Mouse (Mus musculus) spleen, postnatal 36 days (tissue): Measurements from ENCODE around the gene Hip1r.

Experiments
- DNase-seq, 2 experiments: peaks; one replicate each; pipeline ENCODE4 v3.0.0; 2022; ENCODE audit warnings: low spot score in 2 of 2, mixed read lengths in 1 of 2

The Hip1r gene

GRCm38 (mm10) chr5:124016291-124016821, 42.9 kb downstream of the Hip1r start:
- no peak for DNase-seq

- DNase-seq, result no peak
Measured at GRCm38 (mm10) chr5:124017941-124018340, 44.5 kb downstream of the Hip1r start.

GRCm38 (mm10) chr5:124018651-124019050, 45.2 kb downstream of the Hip1r start:
- DNase-seq, result no peak

- peak; percentile 67 to 76 for DNase-seq
Measured at GRCm38 (mm10) chr5:124019348-124020216, 46.2 kb downstream of the Hip1r start.

- DNase-seq, result no peak
Measured at GRCm38 (mm10) chr5:124021148-124021547, 47.7 kb downstream of the Hip1r start.

GRCm38 (mm10) chr5:124021701-124022100, 48.3 kb downstream of the Hip1r start:
- DNase-seq, result no peak

- DNase-seq, result peak in 1 of 2 experiments; percentile 52
Measured at GRCm38 (mm10) chr5:124022365-124022764, 48.9 kb downstream of the Hip1r start.

- DNase-seq, result no peak
Measured at GRCm38 (mm10) chr5:124024677-124025076, 51.2 kb downstream of the Hip1r start.

- peak; percentile 38 to 43 for DNase-seq
Measured at GRCm38 (mm10) chr5:124025146-124025545, 51.7 kb downstream of the Hip1r start.

- DNase-seq, result no peak
Measured at GRCm38 (mm10) chr5:124025587-124026441, 52.4 kb downstream of the Hip1r start.

GRCm38 (mm10) chr5:124026568-124026967, 53.1 kb downstream of the Hip1r start:
- no peak for DNase-seq

- no peak for DNase-seq
Measured at GRCm38 (mm10) chr5:124027702-124028470, 54.5 kb downstream of the Hip1r start.

- no peak for DNase-seq
Measured at GRCm38 (mm10) chr5:124028680-124029079, 55.3 kb downstream of the Hip1r start.

- no peak for DNase-seq
Measured at GRCm38 (mm10) chr5:124029220-124030035, 56.0 kb downstream of the Hip1r start.

- DNase-seq, result no peak
Measured at GRCm38 (mm10) chr5:124030386-124031067, 57.1 kb downstream of the Hip1r start.

- no peak for DNase-seq
Measured at GRCm38 (mm10) chr5:124031068-124031955, 57.9 kb downstream of the Hip1r start.

- peak; percentile 87 to 90 for DNase-seq
Measured at GRCm38 (mm10) chr5:124032001-124032508, 58.6 kb downstream of the Hip1r start, which contains the start of gene Vps37b. TSS of gene Vps37b (minus strand) at chr5:124032270.

- DNase-seq, result peak; percentile 56 to 59
Measured at GRCm38 (mm10) chr5:124034471-124034870, 61.0 kb downstream of the Hip1r start.

GRCm38 (mm10) chr5:124035406-124035805, 62.0 kb downstream of the Hip1r start:
- DNase-seq, result no peak
